Mouse (Mus musculus): ENCODE results near the gene Amn.

DNA sequence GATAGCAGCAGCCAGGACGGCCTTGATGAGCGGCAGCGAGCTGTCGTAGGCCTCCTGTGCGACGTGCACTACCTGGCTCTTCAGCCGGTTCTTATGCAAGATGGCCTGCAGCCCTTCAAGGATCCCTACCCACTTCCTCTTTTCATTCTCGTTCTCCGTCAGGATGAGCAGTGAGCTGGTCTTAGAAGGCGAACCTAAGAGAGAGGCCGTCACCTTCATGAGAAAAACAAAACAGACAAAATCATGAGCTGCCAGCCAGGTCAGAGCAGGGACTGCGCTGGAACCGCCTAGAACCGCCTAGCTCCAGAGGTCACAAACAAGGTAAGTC is 31.1 kb downstream of the Amn start:
- TF ChIP-seq CTCF (IDR thresholded peaks at IDR 0.05; ENCODE audit: extremely low read depth, insufficient read depth, low read length) (no peak), POLR2A (IDR thresholded peaks at IDR 0.05; ENCODE audit: extremely low read depth, insufficient read depth, low read length) (no peak)

Data from cortical plate, adult 2 months (tissue).